Mouse (Mus musculus) left cerebral cortex, adult 18-20 months (tissue): ENCODE measurements around the gene Ccr9. TPM values are rescaled to one million over a fixed set of nuclear protein-coding genes. Genes with fewer than 3 reads are reported as not detected.
"Not testable (repeated sequence)": the region's sequence is repeated elsewhere in the genome, so short reads cannot be mapped to it uniquely, and the experiment has no call there.

Experiments
- DNase-seq, 2 experiments: peaks; one replicate each; pipeline ENCODE4 v3.0.0; 2021 to 2022; ENCODE audit warnings: low spot score in 2 of 2, mixed read lengths in 1 of 2
- total RNA-seq, 2 experiments: library from RNA; stranded (reverse); gene quantifications; 2 replicates each; pipeline ENCODE4 v1.2.3; 2021

The Ccr9 gene
- total RNA-seq, 2 experiments from 2014 or later, result 0.16 to 0.33 TPM

DNA sequence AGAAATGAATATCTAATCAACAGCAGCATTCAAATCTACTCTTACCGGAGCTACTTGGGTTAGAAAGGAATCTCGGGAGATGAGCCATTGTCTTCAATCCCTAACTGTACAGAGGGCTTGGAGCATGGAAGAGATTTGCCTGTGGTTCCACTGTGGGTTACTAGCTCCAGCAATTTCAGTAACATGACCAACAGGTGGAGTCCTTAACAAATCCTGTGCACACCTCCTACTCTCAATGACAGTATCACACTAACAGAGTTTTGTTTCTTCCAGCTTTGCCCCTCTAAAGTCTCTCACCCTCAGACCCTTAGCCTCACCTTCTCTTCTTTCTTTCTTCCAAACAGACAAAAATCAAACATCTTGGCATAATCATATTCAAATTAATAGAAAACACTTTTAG, 34.9 kb downstream of the Ccr9 start:
- DNase-seq, result no peak

DNA sequence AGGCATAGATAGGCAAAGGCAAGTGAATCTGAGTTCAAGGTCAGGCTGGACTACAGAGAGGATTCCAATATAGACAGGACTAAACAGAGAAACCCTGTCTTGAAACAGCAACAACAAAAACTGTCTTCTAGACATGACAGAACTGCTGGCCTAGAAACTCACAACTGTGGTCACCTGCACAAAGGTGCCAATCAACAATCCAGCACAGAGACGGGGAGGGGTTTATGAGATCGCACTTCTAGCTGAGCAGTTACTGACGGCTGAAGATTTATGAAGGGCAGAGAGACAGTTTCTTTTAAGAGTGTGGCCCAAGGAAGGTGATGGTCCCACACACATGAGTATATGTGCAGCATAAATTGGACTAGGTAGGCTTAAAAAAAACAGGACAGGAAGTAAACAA, 38.1 kb downstream of the Ccr9 start:
- no peak for DNase-seq

DNA sequence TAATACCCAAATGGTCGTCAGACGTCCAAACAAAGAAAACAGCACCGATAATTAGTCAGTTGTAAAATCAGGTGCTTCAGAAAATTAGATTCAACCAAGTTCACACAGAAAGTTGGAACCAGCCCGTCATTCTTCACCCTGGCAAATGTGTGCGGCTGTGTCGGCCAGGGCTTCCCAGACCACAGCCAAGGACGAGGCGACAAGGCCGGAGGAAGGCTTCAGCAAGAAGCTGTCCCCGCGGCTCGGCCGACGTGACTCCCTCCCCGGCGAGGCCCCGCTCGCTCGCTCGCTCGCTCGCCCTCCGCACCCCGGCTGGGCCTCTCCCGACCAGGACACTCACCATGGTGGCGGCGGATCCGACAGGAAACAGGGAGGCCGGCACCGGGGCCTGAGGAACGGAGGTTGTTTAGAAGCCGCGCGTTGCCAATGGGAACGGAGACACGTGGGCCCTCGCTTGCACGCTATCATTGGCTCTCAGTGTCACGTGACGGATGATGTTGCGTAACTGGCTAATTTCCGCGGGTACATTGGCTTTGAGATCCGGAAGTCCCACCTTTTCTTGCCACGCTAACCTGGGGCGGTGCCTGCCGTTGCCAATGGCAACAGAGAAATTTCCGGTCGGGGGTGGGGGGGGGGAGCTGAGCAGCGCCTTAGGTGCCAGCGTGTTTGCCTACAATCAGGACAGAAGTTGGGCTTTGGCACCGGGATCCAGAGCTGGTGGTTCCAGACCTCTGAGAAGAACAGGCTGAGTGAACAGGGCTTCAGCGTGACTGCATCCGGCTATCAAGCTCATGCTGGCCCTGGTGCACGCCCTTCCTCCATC, 39.2 kb downstream of the Ccr9 start, which contains the start of gene Lztfl1:
TSS of gene Lztfl1 (minus strand) at position 512 of the 823 bp plus-strand sequence.
- peak; percentile 96 to 97 for DNase-seq

DNA sequence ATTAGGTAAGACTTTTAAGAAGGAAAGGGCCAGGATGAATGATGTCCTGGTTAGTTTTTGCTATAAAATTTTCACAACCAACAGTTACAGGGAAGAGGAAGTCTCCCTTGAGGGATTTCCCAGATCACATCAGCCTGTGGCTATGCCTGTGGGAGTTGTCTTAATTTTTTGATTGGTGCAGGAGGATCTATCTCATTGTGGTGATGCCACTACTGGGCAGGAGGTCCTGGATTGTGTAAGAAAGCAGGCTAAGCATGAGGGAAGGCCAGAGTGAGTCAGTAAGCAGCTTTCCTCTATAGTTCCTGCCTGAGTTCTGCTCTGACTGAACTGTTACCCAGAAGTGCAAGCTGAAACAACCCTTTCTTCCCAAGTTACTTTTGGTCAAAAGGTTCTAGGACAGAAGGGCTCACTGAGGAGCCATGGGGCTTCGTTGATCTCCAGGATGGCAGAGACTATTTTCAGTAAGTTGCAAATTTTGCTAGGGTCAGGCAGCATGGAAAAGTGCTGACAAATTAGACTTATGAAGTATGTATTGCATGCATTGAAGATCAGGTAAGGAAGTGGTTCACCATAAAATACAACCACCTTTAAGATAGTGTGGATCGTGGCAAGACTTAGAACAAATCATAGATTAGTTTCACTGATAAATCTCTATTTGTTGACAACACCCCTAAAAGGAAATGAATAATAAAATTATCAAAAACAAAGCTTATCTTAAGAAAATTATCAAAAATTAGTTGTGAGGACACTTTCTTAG, 44.7 kb downstream of the Ccr9 start:
- no peak for DNase-seq

DNA sequence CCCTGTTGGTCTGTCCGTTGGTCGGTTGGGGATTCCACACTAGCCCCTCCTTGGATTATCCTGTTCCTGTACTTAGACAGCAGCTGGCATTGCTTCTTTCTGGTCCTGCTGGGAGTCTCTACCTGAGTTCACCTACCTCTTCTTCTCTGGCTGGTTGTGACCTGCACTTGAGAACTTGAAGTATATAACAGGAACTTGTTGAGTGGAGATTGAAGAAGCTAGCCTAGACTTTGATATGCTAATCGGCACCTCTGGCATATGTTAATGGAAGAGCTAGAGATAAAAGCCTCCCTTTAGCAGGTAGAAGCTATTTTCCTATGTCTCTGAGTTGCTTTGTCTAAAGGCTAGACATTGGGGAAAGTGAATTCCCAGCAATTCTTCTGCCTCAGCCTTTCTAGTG, 53.0 kb downstream of the Ccr9 start:
- DNase-seq, result no peak

DNA sequence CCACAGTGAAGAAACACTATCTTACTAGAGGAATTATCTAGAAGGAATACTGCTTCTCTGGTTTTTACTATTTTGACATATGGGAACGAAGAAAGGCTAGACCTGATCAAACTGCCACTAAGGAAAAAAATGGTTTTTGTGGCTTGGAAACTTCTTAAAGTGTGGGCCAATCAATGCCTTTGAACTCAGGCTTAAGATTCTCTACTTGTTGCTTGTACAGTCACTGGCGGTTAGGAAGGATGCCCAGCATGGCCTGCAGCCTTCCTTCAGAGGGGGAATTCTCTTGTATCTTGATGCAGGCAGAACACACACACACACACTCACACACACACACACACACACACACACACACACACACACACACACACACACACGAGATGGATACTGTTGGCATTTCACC, 55.9 kb downstream of the Ccr9 start:
- DNase-seq, result no peak

DNA sequence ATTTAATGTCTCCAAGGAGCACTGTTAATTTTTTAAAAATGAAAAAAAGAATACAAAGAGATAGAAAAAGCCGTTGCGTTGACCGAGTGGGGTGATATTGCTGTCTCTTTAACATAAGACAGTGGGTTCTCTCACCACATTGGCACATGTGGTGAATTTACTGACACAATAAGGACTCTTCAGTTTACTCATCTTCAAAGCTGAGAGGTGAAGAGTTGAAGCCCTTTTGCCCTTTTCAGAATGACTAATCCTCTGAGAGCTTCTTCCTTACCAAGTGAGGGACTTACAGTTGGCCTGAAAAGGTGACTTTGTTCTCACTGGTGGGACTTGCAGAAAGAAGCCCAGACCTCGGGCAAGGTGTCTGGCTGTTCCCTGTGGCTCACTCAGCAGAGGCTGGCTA, 62.6 kb downstream of the Ccr9 start:
- DNase-seq, result no peak

DNA sequence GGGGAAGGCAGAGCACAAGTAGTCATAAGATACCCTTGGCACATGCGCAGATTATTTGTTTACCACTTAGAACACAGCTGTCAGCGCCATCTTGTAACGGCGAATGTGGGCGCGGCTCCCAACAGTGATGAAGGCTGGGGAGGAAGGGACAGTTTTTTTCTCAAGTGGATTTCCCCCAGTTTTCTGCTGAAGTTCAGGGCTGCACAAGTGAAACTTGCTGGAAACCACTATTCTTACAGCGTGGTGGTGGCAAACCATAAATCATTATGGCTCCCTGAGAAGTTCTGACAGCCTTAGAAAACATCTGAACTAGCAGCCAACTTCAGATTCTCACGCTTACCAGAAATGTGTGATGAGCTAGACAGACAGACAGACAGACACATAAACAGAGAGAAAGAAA, 71.4 kb downstream of the Ccr9 start:
- not testable (repeated sequence) for DNase-seq

DNA sequence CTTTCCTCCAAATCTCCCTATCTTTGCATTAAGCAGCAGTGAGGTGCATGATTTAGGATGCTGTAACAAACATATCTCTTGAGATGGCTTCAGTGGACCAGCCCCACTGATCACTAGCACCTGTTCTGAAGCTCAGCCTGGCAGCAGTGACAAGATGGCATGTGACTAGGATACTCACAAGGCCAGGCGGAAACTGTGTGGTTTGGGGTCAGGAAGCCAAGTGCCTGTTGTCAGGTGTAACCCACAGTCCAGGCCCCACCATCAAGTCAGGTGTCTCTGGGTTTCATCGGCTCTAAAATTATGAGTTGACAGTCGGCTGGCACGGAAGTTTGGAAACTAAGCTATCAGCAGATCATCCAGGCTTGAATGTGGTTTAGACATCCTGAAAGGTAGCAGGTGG, 76.1 kb downstream of the Ccr9 start:
- DNase-seq, result no peak

DNA sequence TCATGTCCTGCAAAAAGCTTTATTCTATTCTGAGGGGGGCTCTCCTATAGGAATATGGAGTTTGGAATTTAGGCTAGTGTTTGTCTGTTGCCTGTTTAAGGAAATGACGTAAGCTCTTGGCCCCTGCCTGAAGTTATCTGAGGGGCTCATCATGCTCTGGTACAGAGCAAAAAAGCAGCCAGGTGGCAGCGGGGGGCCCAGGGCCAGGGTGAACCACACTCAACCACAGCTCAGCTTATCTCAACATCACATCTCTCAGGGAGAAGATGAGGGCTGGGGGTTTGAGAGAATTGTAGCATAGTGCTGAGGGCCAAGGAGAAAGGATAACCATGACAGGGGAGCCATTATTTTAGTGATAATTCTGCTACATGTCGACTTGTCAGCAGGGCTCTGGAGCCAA, 78.5 kb downstream of the Ccr9 start:
- DNase-seq, result no peak

DNA sequence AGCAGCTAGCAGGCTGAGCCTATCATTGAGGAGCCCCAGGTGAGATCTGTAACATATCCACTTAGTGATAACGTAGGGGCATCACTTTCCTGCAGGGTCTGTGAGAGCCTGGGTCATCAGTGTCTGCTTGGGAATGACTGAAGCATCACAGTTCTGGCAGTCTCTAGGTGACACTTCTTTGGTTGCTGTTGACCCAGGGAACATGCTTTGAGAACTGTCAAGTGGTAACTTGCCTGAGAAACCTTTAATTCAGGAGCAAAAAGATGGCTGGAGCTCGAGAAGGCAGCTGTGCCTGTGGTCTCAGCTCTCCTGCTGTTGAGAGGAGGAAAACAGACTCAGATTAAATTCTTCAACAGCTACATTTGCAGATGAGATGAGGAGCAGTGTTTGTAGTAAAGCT, 79.1 kb downstream of the Ccr9 start:
- DNase-seq, result no peak

DNA sequence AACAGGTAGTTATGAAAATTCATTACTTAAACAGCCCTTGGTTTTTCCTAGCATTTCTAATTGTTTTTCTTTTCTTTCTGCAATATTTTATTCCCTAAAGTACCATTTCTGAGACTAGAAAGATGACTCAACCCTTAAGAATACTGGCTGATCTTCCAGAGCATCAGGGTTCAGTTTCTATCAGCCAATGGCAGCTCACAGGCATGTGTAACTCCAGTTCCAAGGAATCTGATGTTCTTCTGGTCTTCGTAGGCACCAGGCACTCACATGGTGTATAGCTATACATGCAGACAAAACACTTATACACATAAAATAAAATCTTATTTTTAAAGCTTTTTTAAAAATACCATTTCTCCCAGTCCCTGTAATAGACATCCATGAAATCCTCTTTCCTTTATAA, 79.9 kb downstream of the Ccr9 start:
- DNase-seq, result no peak

DNA sequence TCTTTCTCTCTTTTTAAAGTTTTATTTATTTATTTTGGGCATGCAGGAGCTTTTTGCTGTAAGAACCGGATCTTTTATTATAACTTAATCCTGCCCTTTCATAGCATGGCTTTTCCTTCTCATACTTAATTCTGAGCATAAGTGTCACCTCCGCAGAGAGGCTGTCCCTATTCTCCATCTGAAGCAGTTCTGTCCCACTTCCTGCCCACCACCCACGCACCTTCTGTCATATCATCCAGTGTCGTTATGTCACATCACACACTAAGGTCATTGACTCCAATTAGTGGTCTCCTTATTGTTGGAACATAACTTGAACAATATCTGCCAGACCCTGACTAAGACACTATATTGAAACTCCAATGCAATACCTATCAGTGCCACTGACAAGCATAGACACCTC, 80.4 kb downstream of the Ccr9 start:
- no peak for DNase-seq

DNA sequence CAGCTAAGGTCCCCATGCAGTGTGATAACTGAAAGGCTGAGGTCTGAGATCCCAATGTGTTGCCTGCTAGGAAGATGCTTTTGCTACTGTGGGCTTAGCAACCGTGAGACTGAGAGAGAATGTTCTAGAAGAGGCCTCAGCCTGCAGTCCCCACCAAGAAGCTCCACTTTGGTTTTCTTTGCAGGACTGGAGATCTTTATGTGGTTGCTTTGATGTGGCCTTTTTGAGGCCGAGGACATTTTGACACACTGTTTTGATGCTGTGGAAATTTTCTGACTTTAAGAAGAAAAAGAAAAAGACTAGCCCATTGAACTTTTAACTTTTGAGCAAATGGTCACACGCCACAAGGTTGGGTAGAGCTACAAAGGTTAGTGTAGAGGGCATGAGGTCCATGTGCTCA, 82.6 kb downstream of the Ccr9 start:
- DNase-seq, result no peak

DNA sequence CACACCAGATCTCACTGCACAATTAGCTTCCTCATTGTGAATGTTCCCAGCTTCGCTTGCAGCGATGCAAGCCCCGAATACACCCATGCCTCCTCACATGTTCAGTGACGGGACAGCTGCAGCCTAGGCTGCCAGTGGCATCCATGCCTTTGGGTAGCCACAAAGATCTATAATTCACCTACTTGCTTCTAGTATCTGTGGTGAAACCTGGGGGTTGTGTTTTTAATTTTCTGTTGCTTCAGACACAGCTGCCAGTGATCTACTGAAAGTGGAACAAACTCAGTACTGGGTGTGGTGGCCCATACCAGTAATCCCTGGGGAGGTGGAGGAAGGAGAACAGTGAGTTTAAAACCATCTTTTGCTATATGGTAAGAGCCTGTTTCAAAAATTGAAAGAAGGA, 84.6 kb downstream of the Ccr9 start:
- no peak for DNase-seq

DNA sequence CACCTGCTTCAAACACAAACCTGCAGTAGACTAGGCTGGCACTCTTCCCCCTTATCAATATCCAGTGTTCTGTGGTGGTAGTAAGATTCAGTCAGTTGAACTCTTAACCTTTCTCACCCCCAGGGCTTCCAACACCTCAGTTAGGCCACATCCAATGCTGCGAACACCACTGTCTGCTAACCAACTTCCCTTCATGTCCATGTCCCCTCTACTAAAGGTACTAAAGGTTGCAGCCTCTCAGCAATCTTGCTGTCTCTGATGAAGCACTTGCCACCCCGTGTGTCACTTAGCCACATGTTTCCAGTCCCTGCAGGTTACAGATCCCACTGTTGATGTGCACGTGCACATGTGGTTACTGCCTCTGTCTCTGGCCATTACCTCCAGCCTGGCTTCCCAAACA, 85.5 kb downstream of the Ccr9 start:
- no peak for DNase-seq

DNA sequence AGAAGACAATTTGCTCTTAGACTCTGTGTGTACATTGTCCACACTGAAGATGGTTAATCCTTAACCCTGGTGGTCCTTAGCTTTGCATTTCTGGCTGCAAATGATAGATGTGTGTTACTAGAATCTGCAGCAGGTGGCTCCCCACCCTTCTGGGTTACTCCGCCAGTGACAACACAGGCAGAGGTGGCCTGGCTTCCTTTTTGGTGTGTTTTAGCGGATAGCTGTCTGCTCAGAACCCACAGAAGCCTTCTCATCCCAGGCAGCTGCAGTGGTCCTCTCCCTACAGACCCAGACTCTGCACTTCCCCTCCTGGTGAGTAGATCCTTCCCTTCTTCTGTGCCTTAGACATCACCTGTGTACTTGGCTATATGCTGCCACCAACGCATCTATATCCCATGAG, 88.8 kb downstream of the Ccr9 start:
- DNase-seq, result no peak

DNA sequence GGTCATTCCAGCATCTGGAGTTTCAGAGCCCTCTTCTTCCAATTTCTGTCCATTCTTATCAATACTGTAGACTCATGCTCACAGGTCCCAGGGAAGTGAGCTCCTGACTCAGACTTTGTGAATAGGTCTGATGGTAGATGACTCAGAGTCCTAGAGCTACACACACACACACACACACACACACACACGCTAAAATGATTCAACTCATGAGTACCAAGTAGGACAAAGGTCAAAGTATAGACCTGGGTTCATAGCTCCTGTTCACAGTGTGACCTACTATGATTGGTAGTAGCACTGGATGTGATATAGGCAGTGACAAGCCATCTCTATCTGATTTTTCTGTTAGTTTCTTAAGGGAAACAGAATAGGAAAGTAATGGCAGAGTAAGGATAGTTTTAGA, 90.2 kb downstream of the Ccr9 start:
- no peak for DNase-seq

DNA sequence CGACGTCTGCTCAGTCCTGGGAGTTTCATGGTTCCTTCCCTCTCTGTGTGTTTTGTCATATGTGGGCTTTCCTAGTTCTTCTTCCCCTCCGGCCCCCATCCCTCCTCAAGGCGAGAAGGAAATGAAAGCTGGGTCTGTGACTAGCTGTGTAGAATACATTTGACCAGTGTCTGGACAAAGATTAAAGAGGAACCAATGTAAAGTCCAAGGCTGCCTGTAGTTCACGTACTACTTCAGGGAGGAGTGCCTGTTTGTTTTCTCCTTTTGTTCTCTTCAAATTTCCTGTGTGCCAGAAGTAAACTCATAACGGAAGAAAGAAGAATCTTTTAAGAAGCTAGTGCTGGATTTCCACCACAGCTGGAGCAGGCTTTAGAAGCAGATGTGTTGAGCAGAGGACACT, 91.3 kb downstream of the Ccr9 start:
- DNase-seq, result no peak

DNA sequence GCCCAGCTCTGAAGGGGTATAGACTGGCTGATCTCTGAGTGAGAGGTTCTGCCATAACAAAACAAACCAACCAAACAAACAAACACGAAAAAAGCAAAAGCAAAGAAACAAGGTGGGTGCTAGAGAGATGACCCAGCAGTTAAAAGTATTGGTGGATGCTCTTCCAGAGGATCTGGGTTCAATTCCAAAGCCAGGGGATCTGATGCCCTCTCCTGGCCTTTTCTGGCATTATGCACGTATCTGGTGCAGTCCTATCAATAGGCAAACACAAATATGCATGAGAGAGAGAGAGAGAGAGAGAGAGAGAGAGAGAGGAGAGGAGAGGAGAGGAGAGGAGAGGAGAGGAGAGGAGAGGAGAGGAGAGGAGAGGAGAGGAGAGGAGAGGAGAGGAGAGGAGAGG, 95.1 kb downstream of the Ccr9 start:
- not testable (repeated sequence) for DNase-seq

DNA sequence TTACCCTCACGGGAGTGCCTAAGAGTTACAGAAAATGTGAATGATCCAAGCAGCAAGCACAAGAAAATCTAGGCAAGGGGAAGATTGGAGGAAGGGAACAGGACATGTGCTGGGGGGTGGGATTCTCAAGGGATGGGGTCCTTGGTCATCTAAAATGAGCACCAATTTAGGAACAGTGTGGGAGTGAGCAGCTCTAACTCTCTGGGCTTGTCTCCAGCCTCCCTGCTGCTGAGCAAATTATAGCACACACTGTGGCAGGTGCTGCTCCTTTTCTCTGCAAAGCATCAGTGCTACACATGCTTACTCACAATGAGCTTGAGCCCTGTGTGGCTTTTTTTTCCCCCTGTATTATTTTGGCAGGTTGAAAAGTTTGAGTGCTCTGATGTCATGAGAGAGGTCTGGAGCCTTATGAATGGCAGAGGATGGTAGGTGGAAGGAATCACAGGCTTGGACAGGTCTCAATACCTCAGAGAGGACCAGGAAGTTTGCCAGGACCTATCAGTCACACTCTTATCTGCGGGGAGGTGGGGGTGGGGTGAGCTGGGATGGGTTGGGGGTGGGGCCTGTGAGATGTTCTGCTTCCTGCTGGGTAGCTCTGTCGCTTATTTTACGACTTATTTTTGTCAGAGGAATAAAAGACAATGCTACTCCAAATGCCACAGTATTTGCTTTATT, 110.8 kb downstream of the Ccr9 start:
- DNase-seq, result peak in 1 of 2 experiments; percentile 3

DNA sequence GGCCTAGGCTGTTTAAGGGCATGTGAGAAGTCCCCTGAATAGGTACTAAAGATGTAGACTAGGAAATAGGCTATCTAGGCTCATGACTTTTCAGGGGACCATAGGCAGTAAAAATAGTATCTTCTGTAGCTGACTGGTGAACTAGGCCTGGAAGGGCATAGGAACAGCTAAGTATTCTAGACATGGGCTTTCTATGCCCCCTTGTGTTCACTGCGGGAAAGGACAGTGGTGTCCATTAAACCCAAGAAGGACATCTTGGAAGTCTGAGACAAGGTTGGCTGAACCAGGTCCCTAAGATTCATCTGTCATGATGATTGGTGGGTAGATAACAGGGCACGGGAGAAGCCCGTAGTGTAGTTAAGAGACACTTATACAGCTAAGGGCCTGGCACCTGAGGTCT, 117.9 kb downstream of the Ccr9 start:
- peak; percentile 25 to 34 for DNase-seq
